9 mouse cellular contexts compared by ENCODE assay signal in genomic region chr19:11911021-11911420, GRCm38 (mm10). TPM values are rescaled to one million over a fixed set of nuclear protein-coding genes. Genes with fewer than 3 reads are reported as not detected.
DNase-seq lines count a peak whose midpoint lies in the region; ATAC-seq and TF ChIP-seq lines count a peak whose summit lies in the region.
"Had no signal": no experiment of that assay in that cellular context is flagged by ENCODE, and none has a peak within 500 bp of the region (broad histone marks: within the 10 kb centered on the region; RNA-seq: fewer than 3 reads in every experiment).

No protein-coding gene starts in this region.

- H3K9ac ChIP-seq in heart, embryonic 15.5 days: no peak overlapping the region; the same call in 1 of the 2 replicates
- peak overlapping the region; percentile 86; the same call in 1 of the 2 replicates for H3K9ac ChIP-seq in ES-E14 (ENCODE audit: insufficient read depth, low read depth, low read length, poor library complexity, severe bottlenecking)

- 75% methylated on average over 5 of the region's 5 CpGs for WGBS in heart, embryonic 15.5 days
- WGBS in hindbrain, embryonic 10.5 days: 91% methylated on average over 5 of the region's 5 CpGs
- 91% methylated on average over 5 of the region's 5 CpGs for WGBS in midbrain, embryonic 10.5 days

- ATAC-seq in heart, embryonic 15.5 days (replicated peaks; ENCODE audit: insufficient number of reproducible peaks, insufficient read depth, low FRiP score, low read depth): no peak
- no peak for ATAC-seq in megakaryocyte-erythroid progenitor cell, adult 5-6 weeks (replicated peaks; ENCODE audit: low FRiP score, low TSS enrichment, poor library complexity, severe bottlenecking)

- peak overlapping the region; percentile 95; the same call in 1 of the 2 replicates for H3K27ac ChIP-seq in heart, embryonic 15.5 days
- no peak overlapping the region for H3K27ac ChIP-seq in ES-E14 (ENCODE audit: insufficient read depth, low read depth, low read length, poor library complexity, severe bottlenecking)
- no peak overlapping the region for H3K27ac ChIP-seq in hindbrain, embryonic 10.5 days
- no peak overlapping the region for H3K27ac ChIP-seq in midbrain, embryonic 10.5 days (replicated peaks)

- H3K9me3 ChIP-seq in heart, embryonic 15.5 days (replicated peaks): no peaks in the 10 kb centered on the region
- no peaks in the 10 kb centered on the region for H3K9me3 ChIP-seq in ES-E14 (ENCODE audit: control insufficient read depth, insufficient read depth, low read depth, low read length)
- no peaks in the 10 kb centered on the region for H3K9me3 ChIP-seq in hindbrain, embryonic 10.5 days
- no peaks in the 10 kb centered on the region for H3K9me3 ChIP-seq in midbrain, embryonic 10.5 days (replicated peaks)

- in situ Hi-C loops in ES-E14 (cut with MboI; ENCODE audit: low sequenced_read_pairs in 2 of 2, unreplicated experiment in 2 of 2): no loop called here

- H3K4me3 ChIP-seq in heart, embryonic 15.5 days: peak overlapping the region; percentile 92
- peak overlapping the region; percentile 75 to 93 for H3K4me3 ChIP-seq in ES-E14 (ENCODE audit: insufficient read depth in 1 of 2, low read depth in 1 of 2, low read length in 2 of 2, poor library complexity in 1 of 2, severe bottlenecking in 1 of 2)
- peak overlapping the region; percentile 93 for H3K4me3 ChIP-seq in hindbrain, embryonic 10.5 days
- peak overlapping the region; percentile 91; the same call in 1 of the 2 replicates for H3K4me3 ChIP-seq in midbrain, embryonic 10.5 days

- peaks cover 21% of the 10 kb centered on the region for H3K4me1 ChIP-seq in heart, embryonic 15.5 days (replicated peaks)
- H3K4me1 ChIP-seq in ES-E14 (ENCODE audit: control insufficient read depth in 2 of 2, insufficient read depth in 2 of 2, low read length in 2 of 2, poor library complexity in 1 of 2): no peaks in the 10 kb centered on the region; a peak in 2 of 4 replicates
- H3K4me1 ChIP-seq in hindbrain, embryonic 10.5 days (replicated peaks): peaks cover 26% of the 10 kb centered on the region
- peaks cover 30% of the 10 kb centered on the region for H3K4me1 ChIP-seq in midbrain, embryonic 10.5 days

- H3K27me3 ChIP-seq in heart, embryonic 15.5 days: no peaks in the 10 kb centered on the region
- H3K27me3 ChIP-seq in hindbrain, embryonic 10.5 days (ENCODE audit: insufficient read depth, poor library complexity, severe bottlenecking): no peaks in the 10 kb centered on the region
- H3K27me3 ChIP-seq in midbrain, embryonic 10.5 days (ENCODE audit: low read depth, poor library complexity, severe bottlenecking): no peaks in the 10 kb centered on the region

- no peak for DNase-seq in heart, postnatal 4 days
- no peak for DNase-seq in ES-E14 (ENCODE audit: low read depth, low spot score)
- DNase-seq in hindbrain, embryonic 10.5 days (ENCODE audit: low spot score): no peak
- no peak for DNase-seq in midbrain, embryonic 10.5 days (ENCODE audit: low spot score)
- DNase-seq in adrenal gland, adult 8-10 months: no peak
- DNase-seq in urinary bladder, postnatal 36 days (ENCODE audit: low spot score in 2 of 2): no peak

- peaks cover 9% of the 10 kb centered on the region; the same call in 1 of the 2 replicates for H3K36me3 ChIP-seq in heart, embryonic 15.5 days
- H3K36me3 ChIP-seq in ES-E14 (ENCODE audit: control insufficient read depth, insufficient read depth, low read length, poor library complexity, severe bottlenecking): peaks cover 3% of the 10 kb centered on the region
- peaks cover 18% of the 10 kb centered on the region for H3K36me3 ChIP-seq in hindbrain, embryonic 10.5 days
- peaks cover 17% of the 10 kb centered on the region for H3K36me3 ChIP-seq in midbrain, embryonic 10.5 days

- peak overlapping the region; percentile 69 for H3K4me2 ChIP-seq in heart, embryonic 15.5 days

TF ChIP-seq in ES-E14, 5 proteins besides CTCF, POLR2A, EP300 and RAD21:
- TF ChIP-seq HCFC1 (IDR thresholded peaks at IDR 0.05; ENCODE audit: borderline replicate concordance, insufficient read depth, low read length) (no peak), ZNF384 (IDR thresholded peaks at IDR 0.05; ENCODE audit: low read depth, low read length) (no peak), MAFK (IDR thresholded peaks at IDR 0.05; ENCODE audit: insufficient read depth, low read depth, low read length) (no peak), ZC3H11A (IDR thresholded peaks at IDR 0.05; ENCODE audit: borderline replicate concordance, low read depth, low read length) (no peak), CHD2 (IDR thresholded peaks at IDR 0.05; ENCODE audit: low read depth, low read length) (no peak)

RNA-seq across cellular contexts. Expression of gene Patl1, which starts 1.2 kb away (rescaled TPM):
- 17.2 and 17.3 TPM in 2 replicates for polyA plus RNA-seq in heart, embryonic 15.5 days (2015; fragmentation: Nextera tagmentation; extraction: Ambion mirVana)
- 10 to 100 TPM; 37.0 to 41.5 TPM for total RNA-seq in heart, postnatal 4 days (2021)
- total RNA-seq in ES-E14 (2012; rRNA removed): 9.8 and 10.7 TPM in 2 replicates
- polyA plus RNA-seq in hindbrain, embryonic 10.5 days (2016; fragmentation: Nextera tagmentation; extraction: Ambion mirVana): 22.2 and 23.7 TPM in 2 replicates
- polyA plus RNA-seq in midbrain, embryonic 10.5 days (2016; fragmentation: Nextera tagmentation; extraction: Ambion mirVana): 23.5 and 24.3 TPM in 2 replicates
- total RNA-seq in adrenal gland, adult 8-10 months (2022): 10 to 100 TPM; 23.1 to 28.0 (median 25.6) TPM
- total RNA-seq in megakaryocyte-erythroid progenitor cell, adult 5-6 weeks (2014; fragmentation: Nextera tagmentation): 21.1 and 28.6 TPM in 2 replicates
- 10.4 and 11.0 TPM in 2 replicates for total RNA-seq in megakaryocyte-erythroid progenitor cell, adult 5-6 weeks (2017)

RNA-seq across cellular contexts. Expression of gene Olfr1420, which starts 24.7 kb away (rescaled TPM):
- polyA plus RNA-seq in heart, embryonic 15.5 days (2015; fragmentation: Nextera tagmentation; extraction: Ambion mirVana): 0.05 and 0.28 TPM in 2 replicates
- total RNA-seq in heart, postnatal 4 days (2021): not detected
- total RNA-seq in ES-E14 (2012; rRNA removed): not detected in 2 replicates
- polyA plus RNA-seq in hindbrain, embryonic 10.5 days (2016; fragmentation: Nextera tagmentation; extraction: Ambion mirVana): 0.07 TPM in 1 of 2 replicates, not detected in the other
- not detected in 2 replicates for polyA plus RNA-seq in midbrain, embryonic 10.5 days (2016; fragmentation: Nextera tagmentation; extraction: Ambion mirVana)
- not detected for total RNA-seq in adrenal gland, adult 8-10 months (2022)
- not detected in 2 replicates for total RNA-seq in megakaryocyte-erythroid progenitor cell, adult 5-6 weeks (2014; fragmentation: Nextera tagmentation)
- not detected in 2 replicates for total RNA-seq in megakaryocyte-erythroid progenitor cell, adult 5-6 weeks (2017)

RNA-seq across cellular contexts. Expression of gene Olfr1419, which starts 36.1 kb away (rescaled TPM):
- polyA plus RNA-seq in heart, embryonic 15.5 days (2015; fragmentation: Nextera tagmentation; extraction: Ambion mirVana): not detected in 2 replicates
- total RNA-seq in heart, postnatal 4 days (2021): not detected
- not detected in 2 replicates for total RNA-seq in ES-E14 (2012; rRNA removed)
- polyA plus RNA-seq in hindbrain, embryonic 10.5 days (2016; fragmentation: Nextera tagmentation; extraction: Ambion mirVana): not detected in 2 replicates
- polyA plus RNA-seq in midbrain, embryonic 10.5 days (2016; fragmentation: Nextera tagmentation; extraction: Ambion mirVana): not detected in 2 replicates
- not detected for total RNA-seq in adrenal gland, adult 8-10 months (2022)
- not detected in 2 replicates for total RNA-seq in megakaryocyte-erythroid progenitor cell, adult 5-6 weeks (2014; fragmentation: Nextera tagmentation)
- not detected in 2 replicates for total RNA-seq in megakaryocyte-erythroid progenitor cell, adult 5-6 weeks (2017)
- polyA plus RNA-seq: embryonic facial prominence, embryonic 11.5 days had no signal

RNA-seq across cellular contexts. Expression of gene Olfr1418, which starts 50.2 kb away (rescaled TPM):
- polyA plus RNA-seq in heart, embryonic 15.5 days (2015; fragmentation: Nextera tagmentation; extraction: Ambion mirVana): not detected in 2 replicates
- not detected for total RNA-seq in heart, postnatal 4 days (2021)
- not detected in 2 replicates for total RNA-seq in ES-E14 (2012; rRNA removed)
- not detected in 2 replicates for polyA plus RNA-seq in hindbrain, embryonic 10.5 days (2016; fragmentation: Nextera tagmentation; extraction: Ambion mirVana)
- polyA plus RNA-seq in midbrain, embryonic 10.5 days (2016; fragmentation: Nextera tagmentation; extraction: Ambion mirVana): not detected in 2 replicates
- not detected for total RNA-seq in adrenal gland, adult 8-10 months (2022)
- total RNA-seq in megakaryocyte-erythroid progenitor cell, adult 5-6 weeks (2014; fragmentation: Nextera tagmentation): not detected in 2 replicates
- not detected in 2 replicates for total RNA-seq in megakaryocyte-erythroid progenitor cell, adult 5-6 weeks (2017)
- polyA plus RNA-seq: embryonic facial prominence, embryonic 11.5 days had no signal

RNA-seq across cellular contexts. Expression of gene Osbp, which starts 54.7 kb away (rescaled TPM):
- polyA plus RNA-seq in heart, embryonic 15.5 days (2015; fragmentation: Nextera tagmentation; extraction: Ambion mirVana): 4.3 and 4.4 TPM in 2 replicates
- total RNA-seq in heart, postnatal 4 days (2021): 10 to 100 TPM; 69.5 to 71.2 TPM
- total RNA-seq in ES-E14 (2012; rRNA removed): 15.8 and 18.5 TPM in 2 replicates
- 2.9 and 3.1 TPM in 2 replicates for polyA plus RNA-seq in hindbrain, embryonic 10.5 days (2016; fragmentation: Nextera tagmentation; extraction: Ambion mirVana)
- 2.7 and 2.9 TPM in 2 replicates for polyA plus RNA-seq in midbrain, embryonic 10.5 days (2016; fragmentation: Nextera tagmentation; extraction: Ambion mirVana)
- 100 to 1,000 TPM in 2 of 4 experiments, 10 to 100 TPM in 2; 96.8 to 109 (median 102) TPM for total RNA-seq in adrenal gland, adult 8-10 months (2022)
- total RNA-seq in megakaryocyte-erythroid progenitor cell, adult 5-6 weeks (2014; fragmentation: Nextera tagmentation): 39.5 and 39.9 TPM in 2 replicates
- 28.8 and 29.0 TPM in 2 replicates for total RNA-seq in megakaryocyte-erythroid progenitor cell, adult 5-6 weeks (2017)
